Mouse (Mus musculus): ENCODE measurements around the gene Erg28.

DNA sequence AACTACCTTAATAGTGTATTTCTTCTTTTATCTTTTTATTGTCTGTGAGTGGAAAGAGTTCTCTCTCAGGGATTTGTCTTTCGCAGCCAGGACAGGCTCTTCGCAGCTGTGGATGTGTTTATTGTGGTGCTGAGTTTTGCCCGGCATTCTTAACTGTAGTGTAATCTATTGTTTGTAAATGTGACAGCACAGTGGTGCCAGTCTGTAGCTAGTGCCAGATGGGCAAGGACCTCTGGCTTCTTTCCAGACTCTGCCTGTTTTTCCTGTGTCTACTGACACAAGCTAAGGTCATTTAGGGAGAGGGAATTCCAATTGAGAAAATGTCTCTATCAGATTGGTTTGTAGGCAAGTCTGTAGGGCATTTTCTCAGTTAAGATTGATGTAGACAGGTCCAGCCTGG lies 6.3 kb upstream of the Erg28 start:
- TF ChIP-seq CTCF (IDR thresholded peaks at IDR 0.05; ENCODE audit: low read depth) (no peak), EP300 (optimal IDR thresholded peaks at IDR 0.05) (no peak)
